Mouse (Mus musculus) bone marrow macrophage, adult 2 months (primary cell): ENCODE measurements around the gene Lancl3.

Experiments used
- CTCF ChIP-seq: IDR thresholded peaks from 2 replicates; pipeline ENCODE4 v1.5.1; 2012; ENCODE audit warnings: low read depth, mild to moderate bottlenecking, low read length, moderate library complexity
- POLR2A ChIP-seq: IDR thresholded peaks from 2 replicates; pipeline ENCODE4 v1.6.1; 2012; ENCODE audit warnings: mild to moderate bottlenecking, low read depth, low read length, borderline replicate concordance

DNA sequence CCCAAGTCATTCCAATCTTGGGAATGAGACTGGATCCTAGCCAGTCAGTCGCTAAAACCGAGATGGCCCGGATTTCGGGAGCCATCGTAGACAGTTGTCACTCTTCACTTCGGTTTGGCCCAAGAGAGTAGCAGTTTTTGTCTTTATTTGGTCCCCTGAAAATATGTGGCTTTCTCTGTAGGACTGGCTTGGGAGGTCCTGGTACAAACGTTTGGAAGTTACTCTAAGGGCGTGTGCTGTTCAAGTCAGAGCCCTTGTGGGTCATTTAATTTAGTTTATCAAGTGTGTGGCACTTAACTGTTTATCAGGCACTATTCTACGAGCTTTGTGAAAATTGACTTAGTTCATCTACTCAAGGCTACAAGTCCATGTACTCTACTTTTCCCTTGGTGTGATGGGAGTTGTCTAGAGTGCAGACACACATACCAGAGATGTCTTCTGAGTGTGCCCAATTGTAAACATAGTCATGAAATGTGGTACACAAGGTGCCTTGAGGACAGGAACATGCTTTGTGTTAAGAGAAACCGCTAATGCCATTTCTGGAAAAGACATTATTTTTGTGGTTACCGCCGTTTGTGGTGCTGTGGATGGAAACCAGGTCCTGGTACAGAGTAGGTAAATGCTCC is 73.8 kb downstream of the Lancl3 start:
- TF ChIP-seq CTCF, result no peak
- no peak for TF ChIP-seq POLR2A
